Mouse (Mus musculus): Measurements from ENCODE around the gene Dusp16.

Dusp16 gene

GRCm38 (mm10) chr6:134745876-134746275 lies 46.5 kb downstream of the Dusp16 start:
- no peak for DNase-seq (ENCODE audit: low read depth, low spot score)

- no peak for DNase-seq (ENCODE audit: low read depth, low spot score)
Observed at GRCm38 (mm10) chr6:134743568-134743967, 48.9 kb downstream of the Dusp16 start.

GRCm38 (mm10) chr6:134736853-134737252 lies 55.6 kb downstream of the Dusp16 start:
- DNase-seq (ENCODE audit: low read depth, low spot score) = no peak

GRCm38 (mm10) chr6:134733800-134734221 lies 58.6 kb downstream of the Dusp16 start:
- no peak for DNase-seq (ENCODE audit: low read depth, low spot score)

- DNase-seq (ENCODE audit: low read depth, low spot score) = no peak
Observed at GRCm38 (mm10) chr6:134732813-134733212, 59.6 kb downstream of the Dusp16 start.

- DNase-seq (ENCODE audit: low read depth, low spot score) = no peak
Observed at GRCm38 (mm10) chr6:134730978-134731377, 61.4 kb downstream of the Dusp16 start.

GRCm38 (mm10) chr6:134725406-134725805 lies 67.0 kb downstream of the Dusp16 start:
- no peak for DNase-seq (ENCODE audit: low read depth, low spot score)

GRCm38 (mm10) chr6:134723833-134724553 lies 68.4 kb downstream of the Dusp16 start:
- no peak for DNase-seq (ENCODE audit: low read depth, low spot score)

- DNase-seq (ENCODE audit: low read depth, low spot score) = no peak
Observed at GRCm38 (mm10) chr6:134723326-134723725, 69.1 kb downstream of the Dusp16 start.

GRCm38 (mm10) chr6:134722906-134723305 lies 69.5 kb downstream of the Dusp16 start:
- DNase-seq (ENCODE audit: low read depth, low spot score) = no peak

- no peak for DNase-seq (ENCODE audit: low read depth, low spot score)
Observed at GRCm38 (mm10) chr6:134721729-134722269, 70.6 kb downstream of the Dusp16 start.

- DNase-seq (ENCODE audit: low read depth, low spot score) = no peak
Observed at GRCm38 (mm10) chr6:134720150-134720549, 72.3 kb downstream of the Dusp16 start.

GRCm38 (mm10) chr6:134719156-134719555 lies 73.3 kb downstream of the Dusp16 start:
- DNase-seq (ENCODE audit: low read depth, low spot score) = no peak

GRCm38 (mm10) chr6:134718668-134719065 lies 73.8 kb downstream of the Dusp16 start:
- no peak for DNase-seq (ENCODE audit: low read depth, low spot score)

- DNase-seq (ENCODE audit: low read depth, low spot score) = no peak
Observed at GRCm38 (mm10) chr6:134717886-134718667, 74.3 kb downstream of the Dusp16 start.

- no peak for DNase-seq (ENCODE audit: low read depth, low spot score)
Observed at GRCm38 (mm10) chr6:134716168-134716587, 76.2 kb downstream of the Dusp16 start.

- no peak for DNase-seq (ENCODE audit: low read depth, low spot score)
Observed at GRCm38 (mm10) chr6:134713897-134714296, 78.5 kb downstream of the Dusp16 start.

GRCm38 (mm10) chr6:134713321-134713720 lies 79.1 kb downstream of the Dusp16 start:
- no peak for DNase-seq (ENCODE audit: low read depth, low spot score)

GRCm38 (mm10) chr6:134710020-134710419 lies 82.4 kb downstream of the Dusp16 start:
- peak; percentile 28 for DNase-seq (ENCODE audit: low read depth, low spot score)

- DNase-seq (ENCODE audit: low read depth, low spot score) = no peak
Observed at GRCm38 (mm10) chr6:134706467-134706866, 86.0 kb downstream of the Dusp16 start.

- DNase-seq (ENCODE audit: low read depth, low spot score) = no peak
Observed at GRCm38 (mm10) chr6:134703053-134703690, 89.3 kb downstream of the Dusp16 start.

- no peak for DNase-seq (ENCODE audit: low read depth, low spot score)
Observed at GRCm38 (mm10) chr6:134702184-134702583, 90.2 kb downstream of the Dusp16 start.

Data from R1 (cell line).